Mouse (Mus musculus): ENCODE measurements at regions not wholly inside any gene's neighbourhood (a gene's known extent, or its start where the extent isn't known, plus 50 kb on each side); places are given as distances from the start of the nearest gene placed in this dataset.

DNA sequence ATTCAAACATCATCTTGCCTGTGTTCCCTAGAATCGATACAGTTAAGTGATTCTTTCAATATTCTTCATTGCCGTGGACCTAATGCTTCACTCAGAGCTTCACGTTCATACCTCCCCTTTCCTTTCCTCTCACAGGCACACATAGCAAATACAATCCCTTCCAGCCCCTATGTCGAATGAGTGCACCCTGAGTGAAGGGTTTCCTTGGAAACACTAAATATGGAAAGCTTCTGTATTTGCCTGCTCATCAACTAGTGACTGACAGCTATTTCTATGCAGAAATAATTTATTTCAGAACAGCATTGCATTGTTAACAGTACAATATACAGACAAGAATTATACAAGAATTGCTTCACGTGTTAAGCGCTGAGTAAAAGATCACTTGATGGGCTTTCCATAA lies 671.4 kb upstream of the Fbxo33 start:
- H3K4me2 ChIP-seq (replicated peaks; ENCODE audit: low read depth, low read length): no peak overlapping the region
- no peak overlapping the region for H3K9ac ChIP-seq (replicated peaks; ENCODE audit: low read depth)
- DNase-seq (ENCODE audit: low spot score) (no peak), ATAC-seq (no peak)
- H3K27me3 ChIP-seq (replicated peaks; ENCODE audit: insufficient read depth, low read length): no peaks in the 10 kb centered on the region
- no peaks in the 10 kb centered on the region for H3K36me3 ChIP-seq (ENCODE audit: insufficient read depth, low read length)
- H3K27ac ChIP-seq (ENCODE audit: low read length): no peak overlapping the region
- H3K4me3 ChIP-seq (ENCODE audit: low read depth, low read length): no peak overlapping the region
- 79% methylated on average over 6 of the region's 6 CpGs for WGBS
- TF ChIP-seq CTCF (IDR thresholded peaks at IDR 0.05): no peak
- no peak for TF ChIP-seq EP300 (IDR thresholded peaks at IDR 0.05)
- H3K4me1 ChIP-seq (ENCODE audit: insufficient read depth, low read depth, low read length): no peaks in the 10 kb centered on the region
- H3K9me3 ChIP-seq (ENCODE audit: low read length): no peaks in the 10 kb centered on the region

Data from lung, postnatal 0 days (tissue).